In the genomic region with DNA sequence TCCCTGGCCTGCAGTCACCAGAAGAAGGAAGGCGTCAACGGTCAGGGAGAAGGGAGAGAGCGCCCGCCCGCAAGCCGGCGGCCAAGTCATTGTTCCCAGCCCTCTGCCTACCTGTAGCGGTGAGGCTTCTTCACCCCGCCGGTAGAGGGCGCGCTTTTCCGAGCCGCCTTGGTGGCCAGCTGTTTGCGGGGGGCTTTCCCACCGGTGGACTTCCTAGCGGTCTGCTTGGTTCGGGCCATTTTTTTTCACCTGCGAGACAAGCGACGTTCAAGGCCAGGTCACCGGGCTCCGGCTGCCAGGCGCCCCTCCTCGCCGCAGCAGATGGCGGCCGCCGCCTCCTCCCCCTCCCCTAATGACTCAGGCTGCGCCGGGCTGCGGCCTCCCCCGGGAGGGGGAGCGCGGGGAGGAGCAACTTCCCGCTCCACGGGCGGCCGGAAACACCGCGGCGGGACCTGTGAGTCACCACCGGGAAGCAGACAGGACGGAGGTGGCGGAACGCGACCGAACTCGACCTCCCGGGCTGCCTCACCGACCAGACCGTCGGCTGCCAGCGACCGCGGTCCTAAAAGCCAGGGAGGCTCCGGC, we compare ENCODE assay signal across 8 mouse cellular contexts. TPM values are rescaled to one million over a fixed set of nuclear protein-coding genes. Genes with fewer than 3 reads are reported as not detected.
A peak's percentile ranks its signal among the peaks of the same experiment; 100 is the strongest.
DNase-seq lines count a peak whose midpoint lies in the region; ATAC-seq and TF ChIP-seq lines count a peak whose summit lies in the region.

No protein-coding gene starts in this region.

- DNase-seq in cerebellum, adult 9-11 months: peak; percentile 91
- DNase-seq in gastrocnemius, adult 18-20 months (ENCODE audit: low spot score): peak; percentile 74
- DNase-seq in hindbrain, postnatal 0 days (ENCODE audit: low spot score): peak; percentile 83
- DNase-seq in left cerebral cortex, adult 18-20 months (ENCODE audit: low spot score in 2 of 2): peak; percentile 75 to 78
- DNase-seq in lung, postnatal 25 days (ENCODE audit: low spot score): peak; percentile 84
- DNase-seq in right cerebral cortex, postnatal 10 days (ENCODE audit: low spot score in 2 of 2): peak; percentile 80 to 85
- peak; percentile 75 to 85 for DNase-seq in urinary bladder, postnatal 36 days (ENCODE audit: low spot score in 2 of 2)

- under 1% methylated on average over 52 of the region's 57 CpGs for WGBS in hindbrain, postnatal 0 days

- no peaks in the 10 kb centered on the region for H3K9me3 ChIP-seq in hindbrain, postnatal 0 days (ENCODE audit: low read length)

- peak overlapping the region; percentile 99 for H3K27ac ChIP-seq in hindbrain, postnatal 0 days

- 0 out of 2 replicates have a peak, but pooled peaks cover 7% of the 10 kb centered on the region for H3K4me1 ChIP-seq in hindbrain, postnatal 0 days (ENCODE audit: insufficient read depth, low read length)

- H3K4me2 ChIP-seq in hindbrain, postnatal 0 days (ENCODE audit: low read depth, low read length): peak overlapping the region; percentile 42

- no peaks in the 10 kb centered on the region for H3K27me3 ChIP-seq in hindbrain, postnatal 0 days (ENCODE audit: insufficient read depth, low read length)

- peak; percentile 80 for TF ChIP-seq CTCF in hindbrain, postnatal 0 days (IDR thresholded peaks at IDR 0.05; ENCODE audit: low read depth)

- H3K36me3 ChIP-seq in hindbrain, postnatal 0 days (ENCODE audit: insufficient read depth, low read length): peaks cover 9% of the 10 kb centered on the region

- ATAC-seq in activated CD4-positive, CD25-positive, alpha-beta regulatory T cell, adult 4 months: peak; percentile 52
- peak; percentile 53 for ATAC-seq in hindbrain, postnatal 0 days

- H3K4me3 ChIP-seq in hindbrain, postnatal 0 days (ENCODE audit: low read length): peak overlapping the region; percentile 72

- H3K9ac ChIP-seq in hindbrain, postnatal 0 days (replicated peaks; ENCODE audit: low read length): peak overlapping the region; percentile 99

RNA-seq across cellular contexts. Expression of gene H3f3b, which starts 3.9 kb away (rescaled TPM):
- polyA plus RNA-seq in activated CD4-positive, CD25-positive, alpha-beta regulatory T cell, adult 4 months (2017; shearing (Covaris generic)): 1,000 to 10,000 TPM; 1,520 to 1,873 TPM
- 10 to 100 TPM; 49.1 to 71.3 TPM for total RNA-seq in gastrocnemius, adult 18-20 months (2021)
- total RNA-seq in hindbrain, postnatal 0 days (2014; rRNA removed): 603 and 627 TPM in 2 replicates
- polyA plus RNA-seq in hindbrain, postnatal 0 days (2015; fragmentation: Nextera tagmentation; extraction: Ambion mirVana): 2,179 and 2,253 TPM in 2 replicates
- 100 to 1,000 TPM; 246 to 269 TPM for total RNA-seq in left cerebral cortex, adult 18-20 months (2021)

RNA-seq across cellular contexts. Expression of gene Unk, which starts 6.3 kb away (rescaled TPM):
- 10 to 100 TPM; 10.4 to 12.3 TPM for polyA plus RNA-seq in activated CD4-positive, CD25-positive, alpha-beta regulatory T cell, adult 4 months (2017; shearing (Covaris generic))
- 1 to 10 TPM; 5.1 to 7.5 TPM for total RNA-seq in gastrocnemius, adult 18-20 months (2021)
- 47.1 and 50.2 TPM in 2 replicates for total RNA-seq in hindbrain, postnatal 0 days (2014; rRNA removed)
- polyA plus RNA-seq in hindbrain, postnatal 0 days (2015; fragmentation: Nextera tagmentation; extraction: Ambion mirVana): 22.8 and 24.5 TPM in 2 replicates
- 10 to 100 TPM; 21.8 to 22.3 TPM for total RNA-seq in left cerebral cortex, adult 18-20 months (2021)

RNA-seq across cellular contexts. Expression of gene Galk1, which starts 11.3 kb away (rescaled TPM):
- polyA plus RNA-seq in activated CD4-positive, CD25-positive, alpha-beta regulatory T cell, adult 4 months (2017; shearing (Covaris generic)): 10 to 100 TPM; 23.0 to 25.3 TPM
- 1 to 10 TPM; 2.6 to 3.2 TPM for total RNA-seq in gastrocnemius, adult 18-20 months (2021)
- 51.5 and 52.3 TPM in 2 replicates for total RNA-seq in hindbrain, postnatal 0 days (2014; rRNA removed)
- polyA plus RNA-seq in hindbrain, postnatal 0 days (2015; fragmentation: Nextera tagmentation; extraction: Ambion mirVana): 60.3 and 61.7 TPM in 2 replicates
- total RNA-seq in left cerebral cortex, adult 18-20 months (2021): 10 to 100 TPM; 15.5 to 16.3 TPM

RNA-seq across cellular contexts. Expression of gene Itgb4, which starts 49.4 kb away (rescaled TPM):
- not detected for polyA plus RNA-seq in activated CD4-positive, CD25-positive, alpha-beta regulatory T cell, adult 4 months (2017; shearing (Covaris generic))
- 1 to 10 TPM; 3.5 to 5.3 TPM for total RNA-seq in gastrocnemius, adult 18-20 months (2021)
- 1.7 and 3.1 TPM in 2 replicates for total RNA-seq in hindbrain, postnatal 0 days (2014; rRNA removed)
- 2.2 and 2.8 TPM in 2 replicates for polyA plus RNA-seq in hindbrain, postnatal 0 days (2015; fragmentation: Nextera tagmentation; extraction: Ambion mirVana)
- total RNA-seq in left cerebral cortex, adult 18-20 months (2021): 1 to 10 TPM; 4.5 to 6.9 TPM

RNA-seq across cellular contexts. Expression of gene Unc13d, which starts 53.9 kb away (rescaled TPM):
- polyA plus RNA-seq in activated CD4-positive, CD25-positive, alpha-beta regulatory T cell, adult 4 months (2017; shearing (Covaris generic)): 100 to 1,000 TPM in 1 of 2 experiments, 10 to 100 TPM in 1; 68.6 to 116 TPM
- total RNA-seq in gastrocnemius, adult 18-20 months (2021): under 1 TPM; 0.23 to 0.88 TPM
- total RNA-seq in hindbrain, postnatal 0 days (2014; rRNA removed): 0.65 and 1.3 TPM in 2 replicates
- 0.65 and 0.96 TPM in 2 replicates for polyA plus RNA-seq in hindbrain, postnatal 0 days (2015; fragmentation: Nextera tagmentation; extraction: Ambion mirVana)
- 1 to 10 TPM; 1.8 to 2.7 TPM for total RNA-seq in left cerebral cortex, adult 18-20 months (2021)

Comparison
In these comparisons a context has a peak if more than half of its experiments do, and no peak if none do; other contexts are left out.
1. Peak in every context shown above with its lines: DNase-seq, ATAC-seq, H3K4me3 ChIP-seq and H3K27ac ChIP-seq.